Mouse (Mus musculus) spleen, postnatal 36 days (tissue): Measurements from ENCODE around the gene Pip.

Source experiments
- DNase-seq, 2 experiments: peaks; one replicate each; pipeline ENCODE4 v3.0.0; 2022; ENCODE audit warnings: low spot score in 2 of 2, mixed read lengths in 1 of 2

Pip gene

GRCm38 (mm10) chr6:41847235-41847634 lies at the start of gene Pip:
TSS of gene Pip (plus strand) at chr6:41847535.
- no peak for DNase-seq

- no peak for DNase-seq
Measured at GRCm38 (mm10) chr6:41824086-41824485, 23.2 kb upstream of the Pip start.

- no peak for DNase-seq
Measured at GRCm38 (mm10) chr6:41829516-41829915, 17.8 kb upstream of the Pip start.

- no peak for DNase-seq
Measured at GRCm38 (mm10) chr6:41852689-41853088, 5.4 kb downstream of the Pip start, which contains the start of gene Sval2. TSS of gene Sval2 (plus strand) at chr6:41852989.

GRCm38 (mm10) chr6:41864038-41864437 lies 16.7 kb downstream of the Pip start:
- no peak for DNase-seq
